Mouse (Mus musculus) mouse trophoblast stem cell (cell line): ENCODE data around the gene 1810010D01Rik.

Experiments used
- in situ Hi-C, 2 experiments: fragments of 300-500 bp; cut with MseI, MboI; formaldehyde crosslinking; loops; 2 replicates in 1 of 2; 3 replicates in 1 of 2; pipeline ENCODE4 v1.15.1; 2025

Gene 1810010D01Rik

GRCm38 (mm10) chr7:145176750-145177589 is 30.9 kb downstream of the 1810010D01Rik start:
- in situ Hi-C loops, result no loop called here

- in situ Hi-C loops, result no loop called here
Observed at GRCm38 (mm10) chr7:145173563-145173962, 34.4 kb downstream of the 1810010D01Rik start.

- in situ Hi-C loops, result no loop called here
Observed at GRCm38 (mm10) chr7:145173116-145173515, 34.8 kb downstream of the 1810010D01Rik start.

- in situ Hi-C loops, result no loop called here
Observed at GRCm38 (mm10) chr7:145169703-145170102, 38.2 kb downstream of the 1810010D01Rik start.

- in situ Hi-C loops, result no loop called here
Observed at GRCm38 (mm10) chr7:145159283-145160240, 48.4 kb downstream of the 1810010D01Rik start.
